Mouse (Mus musculus) hindbrain, embryonic 15.5 days (tissue): ENCODE measurements around the gene Gm21953. TPM values are rescaled to one million over a fixed set of nuclear protein-coding genes. Genes with fewer than 3 reads are reported as not detected.
"Not testable (repeated sequence)": the region's sequence is repeated elsewhere in the genome, so short reads cannot be mapped to it uniquely, and the experiment has no call there.

Experiments
- ATAC-seq: fragments of 200-750 bp; cut with Nextera tagmentation; 2 replicates; pipeline ENCODE4 v1.8.0; 2017; ENCODE audit warnings: low read depth, moderate number of reproducible peaks, moderate TSS enrichment; ENCODE audit not compliant: low FRiP score
- H3K27ac ChIP-seq: fragments of 300-500 bp; sonication (generic); replicated peaks from 2 replicates; pipeline ENCODE4 v1.5.1; 2015; ENCODE audit warnings: mild to moderate bottlenecking, inconsistent platforms
- H3K27me3 ChIP-seq: fragments of 300-500 bp; sonication (generic); 2 replicates; pipeline ENCODE4 v1.6.1; 2015; ENCODE audit warnings: control low read depth, inconsistent platforms
- H3K36me3 ChIP-seq: fragments of 300-500 bp; sonication (generic); 2 replicates; pipeline ENCODE4 v1.6.1; 2015; ENCODE audit warnings: control low read depth, inconsistent platforms
- H3K4me1 ChIP-seq: fragments of 300-500 bp; sonication (generic); replicated peaks from 2 replicates; pipeline ENCODE4 v1.6.1; 2015; ENCODE audit warnings: control low read depth, inconsistent platforms
- H3K4me2 ChIP-seq: fragments of 300-500 bp; sonication (generic); 2 replicates; pipeline ENCODE4 v1.6.1; 2015; ENCODE audit warnings: moderate library complexity, mild to moderate bottlenecking, inconsistent platforms
- H3K4me3 ChIP-seq: fragments of 300-500 bp; sonication (generic); 2 replicates; pipeline ENCODE4 v1.5.1; 2015; ENCODE audit warnings: mild to moderate bottlenecking, inconsistent platforms
- H3K9ac ChIP-seq: fragments of 300-500 bp; sonication (generic); 2 replicates; pipeline ENCODE4 v1.6.1; 2015; ENCODE audit warnings: inconsistent platforms
- H3K9me3 ChIP-seq: fragments of 300-500 bp; sonication (generic); 2 replicates; pipeline ENCODE4 v1.6.1; 2016; ENCODE audit warnings: control low read depth, inconsistent platforms
- WGBS: fragments of 180-500 bp; shearing (Covaris S2); methylation state at CpG from one replicate; pipeline ENCODE4 v1.1.7; 2015; 5-methylcytosine and 5-hydroxymethylcytosine counted together
- polyA plus RNA-seq: library from polyadenylated mRNA; unstranded; fragments of >200 nt; fragmentation: Nextera tagmentation; extraction: Ambion mirVana; gene quantifications from 2 replicates; pipeline ENCODE4 v1.2.1, GENCODE M21; 2015

Gm21953 gene
- not detected in 2 replicates for polyA plus RNA-seq

GRCm38 (mm10) chr4:42293967-42294366, at the start of gene Gm21953:
Gene Gm21953, plus strand, starts transcription at chr4:42294267.
- not testable (repeated sequence) for H3K36me3 ChIP-seq

DNA sequence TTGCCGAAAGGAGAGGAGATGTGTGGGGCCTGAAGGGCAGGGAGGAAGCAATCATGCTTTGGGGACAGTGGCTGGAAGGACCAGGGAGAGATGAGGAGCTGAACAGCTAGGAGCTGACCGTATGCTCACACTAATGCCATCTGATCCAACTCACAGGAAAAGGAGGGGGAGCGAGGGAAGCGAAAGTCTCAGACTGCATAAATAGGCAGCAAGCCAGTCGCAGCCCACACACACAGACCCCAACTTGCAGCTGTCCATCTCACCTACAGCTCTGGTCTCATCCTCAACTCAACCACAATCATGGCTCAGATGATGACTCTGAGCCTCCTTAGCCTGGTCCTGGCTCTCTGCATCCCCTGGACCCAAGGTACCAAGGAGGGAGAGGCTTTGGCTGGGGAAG, 38.6 kb upstream of the Gm21953 start, which contains the start of gene Ccl21b:
Gene Ccl21b, plus strand, starts transcription at position 301 of the 400 bp plus-strand sequence.
- not testable (repeated sequence) for H3K36me3 ChIP-seq, H3K4me3 ChIP-seq, H3K9me3 ChIP-seq, H3K27me3 ChIP-seq, ATAC-seq, H3K4me1 ChIP-seq, H3K9ac ChIP-seq, H3K4me2 ChIP-seq, H3K27ac ChIP-seq
- no CpG with 5 or more reads among the region's 5 CpGs for WGBS

More at GRCm38 (mm10) chr4:42293967-42294366, at the start of gene Gm21953:
- WGBS, result no CpG with 5 or more reads among the region's 18 CpGs
- H3K4me3 ChIP-seq, H3K4me2 ChIP-seq, H3K4me1 ChIP-seq, H3K27me3 ChIP-seq, H3K9me3 ChIP-seq, H3K27ac ChIP-seq, H3K9ac ChIP-seq, ATAC-seq: not testable (repeated sequence)

- not testable (repeated sequence) for H3K9ac ChIP-seq, H3K27me3 ChIP-seq, ATAC-seq, H3K36me3 ChIP-seq, H3K27ac ChIP-seq, H3K4me1 ChIP-seq, H3K9me3 ChIP-seq, H3K4me3 ChIP-seq, H3K4me2 ChIP-seq
- no CpG with 5 or more reads among the region's 1 CpGs for WGBS
Observed at GRCm38 (mm10) chr4:42318034-42318433, 24.0 kb downstream of the Gm21953 start, which contains the start of gene Fam205a3. Gene Fam205a3, plus strand, starts transcription at chr4:42318334.

Other genes starting within 250 kb of the Gm21953 start
- gene Gm3893, start 203.1 kb upstream of the Gm21953 start, polyA plus RNA-seq, result not detected in 2 replicates
- not detected in 2 replicates for gene Gm13304, start 179.4 kb upstream of the Gm21953 start, polyA plus RNA-seq
- 3.4 and 3.6 TPM in 2 replicates for gene Gm13306, start 140.8 kb upstream of the Gm21953 start, polyA plus RNA-seq
- not detected in 2 replicates for gene Gm13305, start 125.7 kb upstream of the Gm21953 start, polyA plus RNA-seq
- gene Gm10600, start 53.6 kb upstream of the Gm21953 start, polyA plus RNA-seq, result not detected in 2 replicates
- not detected in 2 replicates for gene Ccl21b, start 38.5 kb upstream of the Gm21953 start, polyA plus RNA-seq
- gene Fam205a3, start 24.1 kb downstream of the Gm21953 start, polyA plus RNA-seq, result not detected in 2 replicates
- gene Gm21586, start 145.1 kb downstream of the Gm21953 start, polyA plus RNA-seq, result not detected in 2 replicates
- gene Gm2163, start 172.5 kb downstream of the Gm21953 start, polyA plus RNA-seq, result 0.20 TPM in 1 of 2 replicates, not detected in the other
- not detected in 2 replicates for gene Fam205a2, start 233.9 kb downstream of the Gm21953 start, polyA plus RNA-seq